Mouse (Mus musculus): ENCODE data around the gene Atf3.

DNA sequence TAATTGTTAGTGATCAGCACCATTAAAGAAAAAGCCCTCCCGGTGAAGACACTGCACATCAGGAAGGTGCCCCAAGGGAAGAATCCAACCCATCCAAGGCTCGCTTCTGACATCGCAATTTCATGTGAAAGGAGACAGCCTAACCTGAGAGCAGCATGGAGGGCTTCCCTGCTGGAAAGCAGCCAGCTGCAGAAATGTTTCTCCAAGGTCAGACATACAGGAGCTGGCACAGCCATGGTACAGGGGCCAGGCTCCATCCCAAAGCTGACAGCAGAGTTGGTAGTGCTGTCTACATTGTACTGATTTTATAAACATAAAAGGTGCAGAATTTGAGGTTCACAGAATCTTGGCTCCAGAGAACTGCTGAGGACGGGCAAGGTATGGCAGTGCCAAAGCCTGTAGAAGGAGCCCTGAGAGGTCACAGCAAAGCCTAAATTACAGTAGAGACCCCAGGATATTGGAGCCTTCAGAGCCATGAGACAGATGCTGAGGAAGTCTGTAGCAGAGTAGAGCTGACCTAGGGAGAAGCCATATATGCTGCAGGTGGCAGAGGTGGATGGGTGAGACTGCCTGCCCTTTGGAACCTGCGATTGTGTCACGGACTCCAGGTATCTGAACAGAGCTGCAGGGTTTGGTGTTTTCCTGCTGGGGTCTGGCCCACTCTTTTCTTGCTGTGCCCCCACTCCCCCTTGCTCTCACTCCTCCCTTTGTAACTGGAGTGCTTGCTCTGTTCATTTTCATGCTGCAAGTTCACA is 18.1 kb upstream of the Atf3 start:
- TF ChIP-seq CTCF (IDR thresholded peaks at IDR 0.05), result no peak
- no peak for TF ChIP-seq EP300 (IDR thresholded peaks at IDR 0.05)

Measured in lung, postnatal 0 days (tissue).